Mouse (Mus musculus) neural tube, embryonic 10.5 days (tissue): ENCODE data around the gene Gm42715.
"Not testable (repeated sequence)": the region's sequence is repeated elsewhere in the genome, so short reads cannot be mapped to it uniquely, and the experiment has no call there.

Source experiments
- DNase-seq: peaks from one replicate; pipeline ENCODE4 v3.0.0-alpha.2; 2017; ENCODE audit warnings: low spot score; ENCODE audit errors: extremely low spot score

Gm42715 gene

DNA sequence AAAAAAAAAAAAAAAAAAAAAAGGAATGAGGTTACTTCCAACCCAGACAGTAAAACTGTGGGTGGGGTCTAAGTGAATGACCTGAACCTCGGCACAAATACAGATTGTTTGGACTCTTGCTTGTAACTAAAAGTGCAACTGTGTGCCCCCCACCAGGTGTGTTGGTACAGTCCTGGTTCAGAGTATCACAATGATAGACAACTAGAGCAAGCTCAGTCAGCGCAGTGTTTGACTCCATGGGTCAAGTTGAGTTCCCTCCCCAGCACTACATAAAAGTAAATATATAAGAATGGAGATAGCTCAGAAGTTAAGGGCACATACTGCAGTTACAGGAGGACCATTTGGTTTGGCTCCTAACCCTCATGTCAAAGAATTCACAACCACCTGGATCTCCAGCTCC is 22.0 kb upstream of the Gm42715 start:
- DNase-seq, result no peak

DNA sequence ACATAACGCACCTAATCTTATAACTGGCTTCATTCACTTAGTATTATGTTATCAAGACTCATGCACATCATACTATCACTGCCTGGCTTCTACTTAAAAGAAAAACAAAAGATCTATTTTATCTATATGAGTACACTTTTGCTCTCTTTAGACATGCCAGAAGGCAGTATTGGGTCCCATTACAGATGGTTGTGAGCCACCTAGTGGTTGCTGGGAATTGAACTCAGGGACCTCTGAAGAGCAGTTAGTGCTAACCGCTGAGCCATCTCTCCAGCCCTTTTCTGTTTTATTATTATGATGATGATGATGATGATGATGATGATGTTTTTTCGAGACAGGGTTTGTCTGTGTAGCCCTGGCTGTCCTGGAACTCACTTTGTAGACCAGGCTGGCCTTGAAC is 21.0 kb upstream of the Gm42715 start:
- no peak for DNase-seq

DNA sequence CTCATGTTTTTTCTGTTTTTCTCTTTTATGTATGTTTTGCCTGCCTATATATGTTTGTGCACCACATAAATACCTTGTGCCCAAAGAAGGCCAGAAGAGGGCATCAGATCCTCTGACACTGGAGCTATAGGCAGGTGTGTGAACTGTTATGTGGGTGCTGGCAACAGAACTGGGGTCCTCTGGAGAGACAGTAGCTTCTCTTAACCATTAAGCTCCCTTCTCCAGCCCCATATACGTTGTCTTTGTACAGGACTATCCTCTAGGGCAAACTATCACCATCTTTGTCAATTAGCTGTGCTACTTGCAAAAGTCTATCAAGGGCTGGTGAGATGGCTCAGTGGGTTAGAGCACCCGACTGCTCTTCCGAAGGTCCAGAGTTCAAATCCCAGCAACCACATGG is 11.1 kb upstream of the Gm42715 start:
- no peak for DNase-seq

DNA sequence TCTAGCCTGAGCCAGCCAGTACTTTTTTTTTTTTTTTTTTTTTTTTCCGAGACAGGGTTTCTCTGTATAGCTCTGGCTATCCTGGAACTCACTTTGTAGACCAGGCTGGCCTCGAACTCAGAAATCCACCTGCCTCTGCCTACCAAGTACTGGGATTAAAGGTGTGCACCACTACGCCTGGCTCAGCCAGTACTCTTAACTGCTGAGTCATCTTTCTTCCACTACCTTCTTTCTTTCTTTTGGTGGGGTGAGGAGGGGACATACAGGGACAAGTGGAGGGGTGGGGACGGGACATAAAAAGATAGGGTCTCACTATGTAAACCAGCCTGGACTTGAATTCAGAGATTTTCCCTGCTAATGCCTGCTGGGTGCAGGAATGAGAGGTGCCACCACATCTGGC is 9.6 kb upstream of the Gm42715 start:
- not testable (repeated sequence) for DNase-seq

DNA sequence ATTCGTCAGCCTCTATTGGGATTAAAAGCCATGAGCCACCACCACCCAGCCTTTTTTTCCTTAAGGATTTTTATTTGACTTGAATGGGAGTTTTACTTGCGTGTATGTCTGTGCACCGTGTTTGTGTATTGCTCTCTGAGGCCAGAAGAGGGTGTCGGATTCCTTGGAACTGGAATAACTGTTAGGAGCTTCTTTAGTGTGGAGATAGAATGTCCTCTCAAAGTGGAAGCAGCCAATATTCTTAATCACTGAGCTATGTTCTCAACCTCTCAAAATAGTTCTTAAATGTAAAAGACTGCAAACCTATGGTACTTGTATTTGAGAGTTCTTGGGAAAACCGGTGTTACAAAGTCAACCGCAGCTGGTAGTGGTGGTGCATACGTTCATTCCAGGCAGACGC is 8.1 kb upstream of the Gm42715 start:
- no peak for DNase-seq

DNA sequence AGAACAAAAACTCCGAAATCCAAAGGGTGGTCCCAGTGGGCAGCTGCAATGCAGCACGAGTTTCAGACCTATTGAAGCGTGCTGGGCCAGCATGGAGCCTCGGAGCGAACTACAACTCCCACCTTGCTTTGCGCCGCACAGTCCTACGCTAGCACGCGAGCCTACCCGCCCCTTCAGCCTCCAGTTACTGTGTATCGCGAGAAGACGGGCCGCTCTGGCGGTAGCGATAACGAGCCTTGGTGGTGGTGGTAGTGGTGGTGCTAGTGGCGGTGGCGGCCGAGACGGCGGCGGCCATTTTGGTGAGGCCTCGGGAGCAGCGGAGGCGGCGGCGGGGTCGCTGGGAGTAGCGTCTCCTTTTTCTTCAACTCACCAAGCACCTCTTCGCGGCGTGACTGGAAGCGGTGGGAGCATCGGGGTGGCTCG is 7.6 kb upstream of the Gm42715 start, which contains the start of gene Srcap:
TSS of gene Srcap (plus strand) at position 176 of the 423 bp plus-strand sequence.
- no peak for DNase-seq

DNA sequence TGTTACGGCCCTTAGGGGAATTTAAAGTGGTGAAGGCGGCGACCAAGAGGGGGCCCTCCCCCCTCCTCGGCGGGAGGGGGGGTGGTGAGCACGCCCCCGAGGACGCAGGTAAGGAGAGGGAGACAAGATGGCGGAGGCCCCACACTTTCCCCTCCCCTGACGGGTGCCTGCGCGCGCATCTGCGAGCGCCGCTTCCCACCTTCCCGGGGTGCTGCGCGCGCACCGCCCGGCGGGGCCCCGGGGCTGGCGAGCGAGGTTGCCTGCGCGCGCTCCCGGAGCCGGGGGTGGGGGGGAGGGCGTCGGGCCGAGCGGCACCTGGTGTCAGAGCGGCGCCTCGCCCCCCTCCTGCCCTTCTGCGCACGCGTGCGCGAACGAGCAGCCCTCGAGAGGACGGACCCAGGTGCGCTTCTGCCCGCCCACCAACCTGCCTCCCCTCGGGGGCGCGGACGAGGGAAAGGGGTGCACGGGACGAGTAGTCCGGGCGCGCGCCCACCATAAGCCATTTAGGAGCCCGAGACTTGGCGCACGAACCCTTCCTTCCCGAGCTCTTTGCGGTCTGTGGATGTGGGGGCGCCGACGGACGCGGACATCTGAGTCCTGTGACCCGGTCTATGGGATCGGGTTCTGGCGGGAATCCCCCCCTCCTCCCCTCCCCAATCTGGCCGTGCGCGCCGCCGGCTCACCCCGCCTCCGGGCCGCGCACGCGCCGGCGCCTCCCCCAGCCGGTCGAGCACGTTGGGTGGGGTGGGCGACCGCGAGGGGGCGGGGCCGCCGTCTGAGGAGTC is 7.0 kb upstream of the Gm42715 start:
- peak; percentile 95 for DNase-seq

DNA sequence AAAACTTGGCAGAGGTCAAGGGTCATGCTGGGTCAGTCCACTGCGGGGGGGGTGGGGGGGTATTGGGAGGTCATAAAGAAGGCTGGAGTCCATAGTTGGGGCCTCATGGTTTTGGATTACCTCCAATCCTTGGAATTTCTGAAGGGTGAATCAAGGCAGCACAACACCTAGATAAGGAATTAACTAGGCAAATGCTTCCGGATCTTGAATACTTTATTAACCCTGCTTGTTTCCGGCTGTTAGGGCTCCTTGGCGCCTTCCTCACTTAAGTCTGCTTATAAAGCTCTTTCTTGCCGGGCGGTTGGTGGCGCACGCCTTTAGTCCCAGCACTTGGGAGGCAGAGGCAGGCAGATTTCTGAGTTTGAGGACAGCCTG is 6.4 kb upstream of the Gm42715 start:
- DNase-seq, result no peak

DNA sequence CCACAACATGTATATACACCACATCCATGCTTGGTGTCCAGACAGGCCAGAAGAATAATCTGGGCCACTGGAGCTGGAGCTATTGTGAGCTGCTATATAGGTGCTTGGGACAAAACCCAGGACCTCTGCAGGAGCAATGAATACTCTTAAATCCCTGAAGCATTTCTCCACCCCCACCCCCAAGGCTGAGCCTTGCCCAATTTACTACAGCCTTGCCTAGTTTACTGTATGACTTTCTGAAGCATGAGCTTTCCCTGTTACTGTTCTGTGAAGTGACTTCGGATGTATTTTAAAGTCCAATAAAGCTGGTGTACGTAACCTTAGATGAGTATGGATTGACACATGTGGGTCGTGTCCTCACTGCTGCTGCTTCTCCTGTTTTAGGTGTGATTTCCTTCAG is 5.6 kb upstream of the Gm42715 start:
- no peak for DNase-seq

DNA sequence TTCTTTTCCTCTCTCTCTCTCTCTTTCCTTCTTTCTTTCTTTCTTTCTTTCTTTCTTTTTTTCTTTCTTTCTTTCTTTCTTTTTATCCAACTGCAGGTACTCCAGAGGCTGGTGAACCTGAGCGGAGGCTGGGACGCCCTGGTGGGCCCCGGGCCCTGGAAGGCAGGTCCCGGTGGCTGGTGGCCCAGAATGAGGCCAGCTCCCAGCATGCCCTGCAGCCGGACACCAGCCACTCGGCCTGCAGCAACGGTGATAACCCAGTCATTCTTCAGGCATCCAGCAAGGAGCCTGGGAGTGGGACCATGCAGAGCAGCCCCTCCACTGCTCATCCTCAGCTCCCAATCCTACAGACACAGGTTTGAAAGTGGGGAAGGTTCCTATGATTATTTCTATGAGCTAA is 3.5 kb upstream of the Gm42715 start:
- no peak for DNase-seq

DNA sequence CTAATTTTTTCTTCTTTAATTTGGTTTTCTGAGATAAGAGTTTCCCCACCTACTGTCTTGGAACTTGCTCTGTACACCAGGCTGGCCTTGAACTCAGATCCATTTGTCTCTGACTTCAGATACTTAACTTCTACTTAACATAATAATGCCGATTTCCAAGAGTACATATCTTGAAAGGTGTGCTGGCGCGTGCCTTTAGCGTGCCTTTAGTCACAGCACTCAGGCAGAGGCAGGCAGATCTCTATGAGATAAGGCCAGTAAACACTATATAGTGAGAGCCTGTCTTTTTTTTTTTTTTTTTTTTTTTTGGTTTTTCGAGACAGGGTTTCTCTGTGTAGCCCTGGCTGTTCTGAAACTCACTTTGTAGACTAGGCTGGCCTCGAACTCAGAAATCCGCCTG is 3.0 kb upstream of the Gm42715 start:
- no peak for DNase-seq

DNA sequence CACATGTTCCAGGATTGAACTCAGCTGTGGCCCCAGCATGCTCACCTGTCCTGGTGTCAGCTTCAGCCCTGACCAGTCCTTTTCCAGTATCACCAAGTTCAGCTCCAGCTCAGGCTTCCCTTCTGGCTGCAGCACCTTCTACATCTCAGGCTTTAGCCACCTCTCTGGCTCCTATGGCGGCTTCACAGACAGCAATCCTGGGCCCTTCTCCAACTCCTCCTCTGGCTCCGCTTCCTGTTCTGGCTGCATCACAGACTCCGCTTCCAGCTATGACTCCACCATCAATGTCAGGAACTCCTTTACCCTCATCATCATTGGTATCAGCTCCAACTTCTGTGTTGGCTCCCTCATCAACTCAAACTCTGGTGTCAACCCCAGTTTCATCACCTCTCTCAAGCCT is 22.3 kb downstream of the Gm42715 start:
- DNase-seq, result no peak

DNA sequence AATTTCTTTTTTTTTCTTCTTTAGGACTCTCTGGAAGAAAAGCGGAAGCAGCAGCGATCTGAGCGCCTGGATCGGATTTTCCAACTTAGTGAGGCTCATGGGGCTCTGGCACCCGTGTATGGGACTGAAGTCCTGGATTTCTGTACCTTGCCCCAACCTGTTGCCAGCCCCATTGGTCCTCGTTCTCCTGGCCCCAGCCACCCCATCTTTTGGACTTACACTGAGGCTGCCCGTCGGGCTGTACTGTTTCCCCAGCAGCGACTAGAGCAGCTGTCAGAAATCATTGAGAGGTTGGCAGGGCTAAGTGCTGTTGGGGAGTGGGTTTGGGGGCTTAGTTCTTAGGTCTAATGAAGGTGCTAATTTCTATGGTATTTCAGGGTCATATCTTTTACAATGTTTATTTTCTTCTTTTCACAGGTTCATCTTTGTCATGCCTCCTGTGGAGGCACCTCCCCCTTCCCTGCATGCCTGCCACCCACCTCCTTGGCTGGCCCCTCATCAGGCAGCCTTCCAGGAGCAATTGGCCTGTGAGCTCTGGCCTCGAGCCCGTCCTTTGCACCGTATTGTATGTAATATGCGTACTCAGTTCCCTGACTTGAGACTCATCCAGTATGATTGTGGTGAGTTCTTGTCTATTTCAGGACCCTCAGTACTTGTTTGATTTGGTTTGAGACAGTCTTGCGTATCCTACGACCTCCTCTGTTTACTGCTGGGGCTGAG is 29.9 kb downstream of the Gm42715 start:
- no peak for DNase-seq

DNA sequence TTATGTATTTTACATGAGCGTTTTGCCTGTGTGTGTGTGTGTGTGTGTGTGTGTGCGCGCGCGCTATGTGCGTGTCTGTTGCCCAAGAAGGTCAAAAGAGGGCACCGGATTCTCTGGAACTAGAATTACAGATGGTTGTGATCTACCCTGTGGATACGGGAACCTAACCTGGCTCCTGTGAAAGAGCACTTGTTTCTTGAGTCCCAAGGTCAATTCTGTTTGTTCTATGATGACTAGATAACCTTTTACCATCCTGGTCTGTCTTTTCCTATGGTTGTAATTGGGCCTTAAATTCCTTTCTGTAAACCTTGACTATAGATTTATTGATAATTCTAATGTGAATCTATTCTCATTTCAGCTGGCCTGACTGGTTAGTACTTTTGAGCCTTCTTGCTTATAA is 32.2 kb downstream of the Gm42715 start:
- no peak for DNase-seq

DNA sequence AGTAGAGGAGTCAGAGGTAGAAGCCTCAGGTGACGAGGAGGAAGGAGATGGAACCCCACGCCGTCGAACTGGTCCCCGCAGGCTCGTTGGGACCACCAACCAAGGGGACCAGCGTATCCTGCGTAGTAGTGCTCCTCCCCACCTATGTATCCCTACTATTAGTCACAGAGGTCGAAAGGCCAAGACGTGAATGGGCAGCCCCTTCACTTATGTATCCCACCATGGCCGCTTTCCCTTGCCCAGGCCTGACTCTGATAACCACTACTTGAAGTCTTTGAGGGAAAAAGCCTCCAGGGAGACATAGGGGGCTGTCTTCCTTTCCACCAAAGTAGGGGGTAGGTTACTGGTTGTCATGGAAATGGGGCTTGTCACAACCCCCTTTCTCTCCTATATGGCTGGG is 41.2 kb downstream of the Gm42715 start:
- DNase-seq, result no peak

DNA sequence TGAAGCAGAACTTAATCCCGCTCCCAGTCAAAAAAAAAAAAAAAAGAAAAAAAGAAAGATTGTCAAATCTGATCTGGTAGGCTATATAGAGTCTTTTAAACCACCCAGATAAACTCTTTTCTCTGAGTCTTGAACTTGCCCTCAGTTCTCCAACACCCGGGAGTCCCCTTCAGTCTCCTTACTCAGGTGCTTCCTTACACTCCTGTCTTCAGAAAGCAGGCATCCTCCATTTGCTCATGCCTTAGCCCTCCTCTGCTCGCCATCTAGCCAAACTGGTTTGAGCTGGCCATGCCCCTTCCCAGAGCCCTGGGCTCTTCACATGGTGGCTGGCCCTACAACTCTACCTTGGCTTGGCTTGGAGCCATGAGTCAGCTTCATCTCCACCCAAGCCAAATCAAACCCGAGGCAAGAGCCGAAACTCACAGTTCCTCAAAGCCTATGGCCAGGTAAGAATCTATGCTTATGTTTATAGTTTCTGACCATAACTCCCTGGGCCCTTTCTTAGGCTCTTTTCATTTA is 42.0 kb downstream of the Gm42715 start, which contains the start of gene Tmem265:
TSS of gene Tmem265 (plus strand) at position 51 of the 519 bp plus-strand sequence.
- no peak for DNase-seq

DNA sequence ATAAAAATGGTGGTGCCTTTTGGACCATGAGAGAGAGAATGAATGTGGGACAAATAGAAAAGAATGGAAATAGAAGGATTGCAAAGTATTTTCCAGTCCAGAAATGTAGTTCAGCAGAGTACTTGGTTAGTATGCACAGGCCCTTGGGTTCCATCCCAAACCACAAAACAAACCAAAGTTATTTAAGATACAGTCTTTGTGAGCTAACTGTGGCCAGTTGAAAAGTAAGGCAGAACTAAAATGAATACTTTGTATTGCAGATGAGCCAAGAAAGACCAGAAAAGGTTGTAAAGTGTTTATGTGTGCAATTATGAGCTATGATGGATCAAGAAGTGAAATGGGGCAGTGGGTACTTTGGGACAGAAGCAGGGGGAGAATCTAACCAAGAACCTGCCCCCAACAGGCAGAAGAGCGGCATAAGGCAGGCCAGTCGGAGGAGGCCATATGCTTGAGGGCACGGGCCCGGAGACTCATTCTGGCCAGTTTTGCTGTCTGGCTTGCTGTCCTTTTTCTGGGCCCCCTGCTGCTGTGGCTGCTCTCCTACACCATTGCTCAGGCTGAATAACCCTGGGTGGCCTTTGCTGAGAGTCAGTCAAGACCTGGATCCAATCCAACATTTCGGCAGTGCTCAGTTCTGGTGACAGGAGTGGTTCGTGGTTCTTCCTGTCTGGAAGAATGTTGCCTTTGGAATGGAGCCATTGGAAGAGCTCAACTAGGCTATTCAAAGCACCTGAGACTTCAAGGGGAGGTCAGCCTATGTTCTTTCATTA is 45.2 kb downstream of the Gm42715 start:
- DNase-seq, result no peak

DNA sequence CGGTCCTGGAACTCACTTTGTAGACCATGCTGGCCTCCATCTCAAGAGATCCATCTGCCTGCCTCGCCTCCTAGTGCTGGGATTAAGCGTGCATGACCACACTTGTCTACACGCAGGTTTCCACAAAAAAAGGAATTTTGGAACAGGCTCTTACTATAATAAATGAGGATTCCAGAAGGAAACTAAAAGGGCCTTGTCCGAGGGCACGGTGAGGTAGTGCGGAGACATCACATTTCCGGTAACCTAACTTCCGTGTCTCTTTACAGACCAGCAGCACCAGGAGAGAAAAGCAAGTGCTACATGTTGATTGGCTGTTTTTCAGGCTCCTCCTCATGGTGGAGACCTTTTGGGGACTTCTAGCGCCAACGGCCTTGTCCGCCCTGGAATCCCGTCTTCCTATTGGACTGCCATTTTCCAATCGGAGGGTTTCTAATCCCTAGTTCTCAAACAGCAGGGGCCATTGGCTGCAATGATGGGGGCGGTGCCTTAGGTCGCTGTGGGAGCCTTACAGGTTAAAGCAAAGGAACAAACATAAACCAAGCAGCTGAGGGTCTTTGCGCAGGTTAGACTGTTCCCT is 53.6 kb downstream of the Gm42715 start, which contains the start of gene Phkg2:
TSS of gene Phkg2 (plus strand) at position 446 of the 577 bp plus-strand sequence.
- DNase-seq, result peak; percentile 83

DNA sequence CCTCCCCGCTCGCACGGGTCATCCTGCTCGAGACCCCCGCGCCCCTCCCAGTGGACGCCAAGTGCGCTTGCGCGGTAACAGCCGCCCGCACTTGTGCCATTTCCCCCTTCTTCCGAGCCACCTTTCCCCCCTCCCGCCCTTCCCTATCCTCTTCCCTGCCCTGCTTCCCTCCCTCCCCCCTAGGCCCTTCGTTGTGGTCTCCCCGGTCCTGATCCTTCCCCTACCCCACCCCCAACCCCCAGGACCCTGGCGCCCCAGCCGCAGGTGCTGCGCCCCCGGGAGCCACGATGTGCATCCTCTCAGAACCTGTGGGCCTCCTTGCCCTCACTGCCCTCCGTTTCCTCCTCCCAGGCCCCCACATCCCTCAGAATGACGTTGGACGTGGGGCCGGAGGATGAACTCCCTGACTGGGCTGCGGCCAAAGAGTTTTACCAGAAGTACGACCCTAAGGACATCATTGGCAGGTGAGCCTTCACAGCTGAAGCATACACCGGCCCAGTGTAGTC is 54.2 kb downstream of the Gm42715 start:
- peak; percentile 32 for DNase-seq

DNA sequence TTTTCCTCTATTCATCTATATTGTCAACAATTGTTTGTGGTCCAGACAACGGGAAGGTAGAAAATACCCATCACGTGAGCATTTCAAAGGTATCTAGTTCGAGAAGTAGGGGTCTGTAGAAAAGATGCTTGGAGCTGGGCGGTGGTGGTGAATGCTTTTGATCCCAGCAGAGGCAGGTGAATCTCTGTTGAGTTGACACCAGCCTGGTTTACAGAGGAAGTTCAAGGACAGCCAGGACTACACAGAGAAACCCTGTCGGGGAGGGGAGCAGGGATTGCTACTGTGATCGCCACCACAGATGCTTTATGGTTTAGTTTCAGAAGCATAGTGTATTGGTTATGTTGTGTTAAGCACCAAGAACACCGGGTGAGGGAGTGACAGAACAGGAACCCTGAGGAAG is 54.7 kb downstream of the Gm42715 start:
- DNase-seq, result no peak

DNA sequence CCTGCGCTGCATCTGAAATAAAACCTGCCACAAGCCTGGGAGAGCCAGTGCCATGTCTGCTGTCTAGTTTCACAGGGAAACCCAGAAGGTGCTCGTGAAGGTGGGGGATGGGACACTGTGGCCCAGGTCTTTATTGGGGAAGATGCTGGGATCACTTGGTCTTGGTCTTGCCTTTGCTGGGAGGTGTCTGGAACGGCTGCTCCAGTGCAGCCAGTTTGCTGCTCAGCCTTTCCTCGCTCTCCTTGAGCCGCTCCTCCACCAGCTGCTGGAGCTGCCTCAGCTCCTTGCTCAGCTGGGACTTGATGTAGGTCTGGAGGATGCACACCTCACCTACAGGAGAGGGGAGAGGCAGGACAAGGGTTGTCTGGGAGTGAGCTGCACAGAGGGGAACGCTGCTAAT is 63.9 kb downstream of the Gm42715 start:
- DNase-seq, result no peak
